Mouse (Mus musculus) small intestine, adult 2 months (tissue): Measurements from ENCODE around the gene Ahcyl1.

ENCODE experiments used
- CTCF ChIP-seq: fragments of 200-500 bp; IDR thresholded peaks from 2 replicates; pipeline ENCODE4 v1.5.1; 2012; ENCODE audit warnings: low read depth, mild to moderate bottlenecking, control low read depth, inconsistent platforms, low read length, moderate library complexity, mixed read lengths; ENCODE audit not compliant: insufficient replicate concordance, insufficient read length; ENCODE audit errors: extremely low read depth
- POLR2A ChIP-seq: fragments of 200-500 bp; IDR thresholded peaks from 2 replicates; pipeline ENCODE4 v1.6.1; 2012; ENCODE audit warnings: low read depth, mild to moderate bottlenecking, control low read depth, inconsistent platforms, low read length, moderate library complexity

DNA sequence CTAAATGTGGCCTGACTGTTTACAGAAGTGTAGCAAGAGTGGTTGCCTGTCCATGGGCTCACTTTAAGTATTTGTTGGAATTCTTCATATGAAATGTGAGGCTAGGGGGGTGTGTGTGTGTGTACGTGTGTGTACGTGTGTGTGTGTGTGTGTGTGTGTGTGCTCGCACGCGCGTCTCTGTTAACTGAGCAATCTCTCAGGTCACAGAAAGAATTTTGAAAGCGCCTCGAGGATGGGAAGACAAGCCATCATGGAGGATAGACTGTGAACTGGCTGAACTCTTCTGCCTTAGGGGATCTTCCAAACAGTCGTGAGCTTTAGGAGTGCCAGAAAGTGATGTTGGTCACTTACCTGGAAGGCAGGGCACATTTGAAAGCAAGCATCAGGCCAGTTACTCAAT, 62.5 kb downstream of the Ahcyl1 start:
- no peak for TF ChIP-seq CTCF
- no peak for TF ChIP-seq POLR2A
